Mouse (Mus musculus) cerebellum, adult 9-11 months (tissue): ENCODE measurements at regions not wholly inside any gene's neighbourhood (a gene's known extent, or its start where the extent isn't known, plus 50 kb on each side); places are given as distances from the start of the nearest gene placed in this dataset.

Source experiments
- DNase-seq: peaks from one replicate; pipeline ENCODE4 v3.0.0; 2022

- no peak for DNase-seq
These were observed 362.6 kb upstream of the Cdh11 start for GRCm38 (mm10) chr8:103148013-103148412.

GRCm38 (mm10) chr8:103148447-103148846, 363.0 kb upstream of the Cdh11 start:
- no peak for DNase-seq

- no peak for DNase-seq
These were observed 381.3 kb upstream of the Cdh11 start for GRCm38 (mm10) chr8:103166623-103167316.

GRCm38 (mm10) chr8:103173313-103173712, 387.9 kb upstream of the Cdh11 start:
- DNase-seq: no peak

GRCm38 (mm10) chr8:103173803-103174429, 388.5 kb upstream of the Cdh11 start:
- DNase-seq: no peak

- DNase-seq: no peak
These were observed 395.2 kb upstream of the Cdh11 start for GRCm38 (mm10) chr8:103180661-103181060.

- no peak for DNase-seq
These were observed 403.5 kb upstream of the Cdh11 start for GRCm38 (mm10) chr8:103188720-103189498.

GRCm38 (mm10) chr8:103198251-103198650, 412.8 kb upstream of the Cdh11 start:
- no peak for DNase-seq

GRCm38 (mm10) chr8:103199696-103200615, 414.5 kb upstream of the Cdh11 start:
- DNase-seq: no peak

- DNase-seq: no peak
These were observed 418.3 kb upstream of the Cdh11 start for GRCm38 (mm10) chr8:103203710-103204109.

- DNase-seq: no peak
These were observed 429.2 kb upstream of the Cdh11 start for GRCm38 (mm10) chr8:103214606-103215005.

GRCm38 (mm10) chr8:103230741-103231475, 445.5 kb upstream of the Cdh11 start:
- no peak for DNase-seq

- DNase-seq: no peak
These were observed 448.9 kb upstream of the Cdh11 start for GRCm38 (mm10) chr8:103234374-103234773.

GRCm38 (mm10) chr8:103235614-103236013, 450.2 kb upstream of the Cdh11 start:
- no peak for DNase-seq

GRCm38 (mm10) chr8:103238456-103238970, 453.1 kb upstream of the Cdh11 start:
- no peak for DNase-seq

- DNase-seq: no peak
These were observed 458.7 kb upstream of the Cdh11 start for GRCm38 (mm10) chr8:103244169-103244568.

- DNase-seq: no peak
These were observed 459.2 kb upstream of the Cdh11 start for GRCm38 (mm10) chr8:103244658-103245057.

- no peak for DNase-seq
These were observed 460.4 kb upstream of the Cdh11 start for GRCm38 (mm10) chr8:103245864-103246263.

GRCm38 (mm10) chr8:103261236-103261635, 475.8 kb upstream of the Cdh11 start:
- DNase-seq: no peak

GRCm38 (mm10) chr8:103270035-103270434, 484.6 kb upstream of the Cdh11 start:
- DNase-seq: no peak

GRCm38 (mm10) chr8:103270815-103271553, 485.5 kb upstream of the Cdh11 start:
- DNase-seq: no peak
